Mouse (Mus musculus) hindbrain, embryonic 12.5 days (tissue): ENCODE measurements at regions not wholly inside any gene's neighbourhood (a gene's known extent, or its start where the extent isn't known, plus 50 kb on each side); places are given as distances from the start of the nearest gene placed in this dataset.

ENCODE experiments used
- ATAC-seq: fragments of 200-750 bp; cut with Nextera tagmentation; 2 replicates; pipeline ENCODE4 v1.8.0; 2017; ENCODE audit warnings: moderate TSS enrichment; ENCODE audit not compliant: low FRiP score
- H3K27ac ChIP-seq: fragments of 300-500 bp; sonication (generic); 2 replicates; pipeline ENCODE4 v1.5.1; 2016; ENCODE audit warnings: mild to moderate bottlenecking
- H3K27me3 ChIP-seq: fragments of 300-500 bp; sonication (generic); 2 replicates; pipeline ENCODE4 v1.6.1; 2016; ENCODE audit warnings: mild to moderate bottlenecking
- H3K36me3 ChIP-seq: fragments of 300-500 bp; sonication (generic); 2 replicates; pipeline ENCODE4 v1.6.1; 2016; ENCODE audit warnings: mild to moderate bottlenecking
- H3K4me1 ChIP-seq: fragments of 300-500 bp; sonication (generic); 2 replicates; pipeline ENCODE4 v1.6.1; 2016
- H3K4me2 ChIP-seq: fragments of 300-500 bp; sonication (generic); replicated peaks from 2 replicates; pipeline ENCODE4 v1.6.1; 2016; ENCODE audit warnings: mild to moderate bottlenecking
- H3K4me3 ChIP-seq: fragments of 300-500 bp; sonication (generic); 2 replicates; pipeline ENCODE4 v1.5.1; 2016; ENCODE audit warnings: mild to moderate bottlenecking
- H3K9ac ChIP-seq: fragments of 300-500 bp; sonication (generic); 2 replicates; pipeline ENCODE4 v1.6.1; 2016; ENCODE audit warnings: mild to moderate bottlenecking, moderate library complexity
- H3K9me3 ChIP-seq: fragments of 300-500 bp; sonication (generic); replicated peaks from 2 replicates; pipeline ENCODE4 v1.6.1; 2016; ENCODE audit warnings: mild to moderate bottlenecking
- WGBS: fragments of 180-500 bp; shearing (Covaris S2); methylation state at CpG from one replicate; pipeline ENCODE4 v1.1.7; 2016; 5-methylcytosine and 5-hydroxymethylcytosine counted together

DNA sequence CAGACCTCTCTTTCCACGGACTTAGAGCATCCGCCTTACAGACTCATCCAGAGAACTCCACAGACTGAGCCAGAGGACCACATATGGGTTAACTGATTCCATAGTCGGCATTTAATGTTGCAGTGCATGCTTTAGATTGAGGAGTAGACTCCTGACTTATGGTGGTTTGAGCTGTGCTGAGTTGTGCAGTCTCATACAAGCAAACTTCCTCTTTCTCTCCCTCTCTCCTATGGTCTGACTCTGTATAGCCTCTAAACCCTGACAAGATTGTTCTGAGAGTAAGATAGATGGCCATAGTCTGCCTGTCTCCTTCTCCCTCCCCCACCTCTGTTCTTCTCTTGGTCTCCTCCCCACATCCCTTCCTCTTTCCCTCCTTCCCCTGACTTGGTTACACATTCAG lies 616.0 kb downstream of the Ryr2 start:
- 90% methylated on average over 3 of the region's 3 CpGs for WGBS
- H3K4me1 ChIP-seq, result no peaks in the 10 kb centered on the region
- no peaks in the 10 kb centered on the region for H3K36me3 ChIP-seq
- H3K9me3 ChIP-seq, result no peaks in the 10 kb centered on the region
- H3K9ac ChIP-seq, result no peak overlapping the region
- no peak overlapping the region for H3K27ac ChIP-seq
- H3K4me2 ChIP-seq, result no peak overlapping the region
- H3K27me3 ChIP-seq, result no peaks in the 10 kb centered on the region
- no peak overlapping the region for H3K4me3 ChIP-seq
- ATAC-seq, result no peak

DNA sequence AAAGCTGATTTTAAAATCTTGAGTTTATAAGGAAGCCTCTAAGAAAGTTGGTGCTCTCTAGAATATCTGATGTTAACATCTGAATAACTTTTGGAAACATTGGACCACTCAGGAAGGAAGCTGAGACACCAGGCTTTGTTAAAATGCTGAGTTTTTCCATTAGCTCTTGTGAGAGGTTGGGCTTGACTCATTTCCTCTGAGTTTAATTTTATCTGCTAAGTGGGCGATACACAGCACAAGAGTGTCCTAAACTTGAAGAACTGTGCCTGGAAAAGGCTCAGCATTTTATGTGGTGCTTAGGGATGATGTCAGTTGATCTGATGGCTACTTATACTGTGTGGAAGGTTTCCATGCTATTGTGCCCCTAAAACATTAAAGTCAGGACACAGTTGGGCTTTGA lies 623.6 kb downstream of the Ryr2 start:
- H3K4me2 ChIP-seq, result no peak overlapping the region
- no peak for ATAC-seq
- H3K4me3 ChIP-seq, result no peak overlapping the region
- 78% methylated on average over 1 of the region's 1 CpGs for WGBS
- no peak overlapping the region for H3K9ac ChIP-seq
- no peak overlapping the region for H3K27ac ChIP-seq
- H3K27me3 ChIP-seq, result no peaks in the 10 kb centered on the region
- no peaks in the 10 kb centered on the region for H3K9me3 ChIP-seq
- no peaks in the 10 kb centered on the region for H3K4me1 ChIP-seq
- H3K36me3 ChIP-seq, result no peaks in the 10 kb centered on the region

DNA sequence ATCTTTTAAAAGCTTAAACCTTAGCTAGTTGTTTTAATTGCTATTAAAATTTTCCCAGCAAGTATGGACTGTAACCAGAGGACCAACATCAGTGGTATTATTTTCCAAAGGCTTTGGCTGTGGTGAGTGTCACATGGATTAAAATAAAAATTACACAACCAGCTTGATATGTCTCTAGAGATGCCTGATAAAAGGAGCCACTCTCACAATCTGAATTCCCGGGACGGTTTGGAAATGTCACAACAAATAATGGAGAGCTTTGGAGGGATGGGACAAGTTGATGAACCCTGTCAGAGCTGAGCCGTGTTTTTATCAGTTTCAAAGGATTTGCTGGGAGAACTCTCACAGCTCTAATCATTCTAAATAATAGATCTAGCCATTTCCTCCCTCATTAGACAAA lies 624.0 kb downstream of the Ryr2 start:
- Histone ChIP-seq H3K4me2 (no peak overlapping the region), H3K9me3 (no peaks in the 10 kb centered on the region), H3K9ac (no peak overlapping the region), H3K4me1 (no peaks in the 10 kb centered on the region), H3K4me3 (no peak overlapping the region), H3K36me3 (no peaks in the 10 kb centered on the region), H3K27ac (no peak overlapping the region), H3K27me3 (no peaks in the 10 kb centered on the region)
- 60% methylated on average over 3 of the region's 3 CpGs for WGBS
- ATAC-seq, result no peak

DNA sequence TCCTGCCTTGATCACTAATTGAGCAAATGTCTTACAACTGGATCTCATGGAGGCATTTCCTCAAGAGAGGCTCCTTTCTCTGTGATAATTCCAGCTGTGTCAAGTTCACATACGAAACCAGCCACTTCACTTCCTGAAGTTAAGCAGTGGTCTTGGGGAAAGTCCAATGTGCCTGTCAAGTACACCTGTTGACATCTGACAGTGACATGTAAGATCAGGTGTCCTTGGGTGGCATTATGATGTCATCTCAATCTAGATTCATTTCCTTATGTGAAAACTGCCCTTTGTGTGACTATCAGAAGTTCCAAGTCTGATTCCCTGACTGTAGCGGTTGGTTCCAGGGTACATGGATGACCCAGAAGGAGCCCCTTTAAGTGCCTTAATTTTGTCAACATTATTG lies 646.5 kb downstream of the Ryr2 start:
- Histone ChIP-seq H3K9me3 (no peaks in the 10 kb centered on the region), H3K27ac (no peak overlapping the region), H3K36me3 (no peaks in the 10 kb centered on the region), H3K9ac (no peak overlapping the region), H3K4me2 (no peak overlapping the region), H3K4me3 (no peak overlapping the region), H3K27me3 (no peaks in the 10 kb centered on the region), H3K4me1 (no peaks in the 10 kb centered on the region)
- 92% methylated on average over 2 of the region's 2 CpGs for WGBS
- no peak for ATAC-seq

DNA sequence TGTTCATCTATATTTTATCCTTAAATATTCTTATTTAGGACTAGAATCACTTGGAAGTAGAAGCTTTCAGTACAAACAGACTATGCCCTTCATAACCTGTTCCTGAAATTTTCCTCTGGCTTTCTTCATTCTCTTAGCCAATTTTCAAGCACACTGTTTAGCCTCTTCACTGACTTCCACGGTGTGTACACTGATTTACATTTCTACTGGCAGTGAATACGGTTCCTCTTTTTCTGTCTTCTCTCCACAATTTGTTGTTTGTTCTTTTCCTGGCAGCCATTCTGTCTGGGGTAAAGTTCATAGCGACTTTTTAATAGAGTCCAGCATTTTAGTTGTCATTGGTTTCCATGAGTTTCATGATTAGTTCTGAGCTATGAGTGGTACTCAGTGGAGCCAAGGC lies 651.6 kb downstream of the Ryr2 start:
- H3K4me1 ChIP-seq, result no peaks in the 10 kb centered on the region
- H3K27ac ChIP-seq, result no peak overlapping the region
- no peaks in the 10 kb centered on the region for H3K27me3 ChIP-seq
- WGBS, result 77% methylated on average over 3 of the region's 3 CpGs
- H3K4me3 ChIP-seq, result no peak overlapping the region
- H3K9ac ChIP-seq, result no peak overlapping the region
- no peak for ATAC-seq
- no peaks in the 10 kb centered on the region for H3K9me3 ChIP-seq
- no peaks in the 10 kb centered on the region for H3K36me3 ChIP-seq
- H3K4me2 ChIP-seq, result no peak overlapping the region

DNA sequence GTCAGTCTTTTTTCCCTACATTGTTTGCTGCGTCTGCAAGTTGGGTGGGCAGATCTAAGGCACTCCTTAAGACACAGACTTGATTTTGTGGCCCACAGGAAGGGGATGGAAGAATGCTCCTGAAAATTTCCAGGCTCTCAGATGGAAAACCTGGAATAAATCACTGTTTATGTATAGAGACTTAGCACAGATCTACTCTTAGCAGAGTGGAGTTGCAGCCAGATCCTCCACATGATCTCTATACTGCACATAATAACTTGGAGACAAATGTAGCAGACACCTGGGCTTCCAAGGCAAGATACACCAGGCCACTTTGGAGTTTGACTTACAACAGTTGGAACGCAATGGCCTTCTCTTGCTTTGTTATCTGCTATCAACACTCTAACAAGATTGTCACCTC lies 654.3 kb downstream of the Ryr2 start:
- Histone ChIP-seq H3K4me2 (no peak overlapping the region), H3K4me3 (no peak overlapping the region), H3K36me3 (no peaks in the 10 kb centered on the region), H3K27me3 (no peaks in the 10 kb centered on the region), H3K9me3 (no peaks in the 10 kb centered on the region), H3K9ac (no peak overlapping the region), H3K4me1 (no peaks in the 10 kb centered on the region), H3K27ac (no peak overlapping the region)
- 79% methylated on average over 2 of the region's 2 CpGs for WGBS
- no peak for ATAC-seq

DNA sequence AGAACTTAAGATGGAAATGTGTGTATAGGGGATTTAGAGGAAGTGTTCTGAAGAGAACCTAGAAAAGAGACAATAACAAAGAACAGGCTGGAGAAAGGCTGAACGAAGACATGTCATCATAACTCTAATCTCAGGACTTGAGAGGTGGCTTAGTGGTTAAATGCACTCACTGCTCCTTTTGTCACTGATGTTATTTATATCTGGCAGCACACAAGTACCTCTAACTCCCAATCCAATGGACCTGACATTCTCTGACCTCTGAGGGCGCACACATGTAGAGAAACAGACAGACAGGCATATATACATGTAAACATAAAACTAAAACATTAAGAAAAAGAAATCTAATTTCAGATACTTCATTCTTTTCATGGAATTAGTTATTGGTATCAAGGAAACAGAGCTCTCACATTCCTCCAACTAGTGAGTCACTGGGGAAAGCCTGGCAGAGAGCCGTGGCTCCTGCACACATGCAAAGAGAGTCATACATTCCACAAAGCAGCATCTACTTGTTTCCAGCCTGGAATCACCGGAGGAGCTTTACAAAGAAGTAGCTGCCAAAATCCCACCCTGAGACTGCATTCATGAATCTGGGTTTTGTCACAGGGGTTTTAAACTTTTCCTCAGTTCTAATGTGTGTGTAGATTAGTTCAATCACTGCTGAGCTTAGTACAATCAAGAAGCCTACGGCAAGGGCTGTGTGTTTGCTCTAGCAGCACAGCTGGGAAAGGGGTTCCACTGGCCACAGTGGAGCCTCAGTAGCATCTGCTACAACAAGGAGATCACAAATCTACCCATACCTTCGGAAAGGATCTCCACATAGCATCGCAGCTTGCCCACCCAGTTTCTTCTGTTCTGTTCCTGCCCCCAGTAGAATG lies 674.0 kb downstream of the Ryr2 start:
- Histone ChIP-seq H3K27me3 (no peaks in the 10 kb centered on the region), H3K4me2 (no peak overlapping the region), H3K36me3 (no peaks in the 10 kb centered on the region), H3K9ac (no peak overlapping the region), H3K27ac (no peak overlapping the region), H3K4me3 (no peak overlapping the region), H3K9me3 (no peaks in the 10 kb centered on the region), H3K4me1 (no peaks in the 10 kb centered on the region)
- WGBS, result 83% methylated on average over 7 of the region's 7 CpGs
- ATAC-seq, result no peak

DNA sequence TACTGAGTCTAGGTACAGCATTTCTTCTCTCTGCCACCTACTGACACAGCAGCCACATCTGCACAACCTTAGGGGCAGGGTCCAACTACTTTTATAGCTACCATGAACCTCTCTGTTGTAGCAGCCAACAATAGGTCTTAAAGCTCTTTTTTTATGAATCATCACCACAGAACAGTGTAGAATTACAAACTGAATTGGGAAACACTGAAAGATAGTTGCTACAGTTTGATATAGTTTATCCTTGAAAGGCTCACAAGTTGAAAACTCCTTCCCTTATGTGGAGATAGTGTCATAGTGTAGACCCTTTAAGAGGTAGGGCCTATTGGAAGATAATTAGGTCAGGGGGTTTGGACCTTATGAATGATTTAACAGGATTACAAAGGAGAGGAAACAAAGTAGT lies 679.9 kb downstream of the Ryr2 start:
- no peak for ATAC-seq
- H3K4me3 ChIP-seq, result no peak overlapping the region
- no peaks in the 10 kb centered on the region for H3K36me3 ChIP-seq
- no peaks in the 10 kb centered on the region for H3K4me1 ChIP-seq
- no peak overlapping the region for H3K27ac ChIP-seq
- no peak overlapping the region for H3K9ac ChIP-seq
- H3K4me2 ChIP-seq, result no peak overlapping the region
- H3K27me3 ChIP-seq, result no peaks in the 10 kb centered on the region
- no peaks in the 10 kb centered on the region for H3K9me3 ChIP-seq

DNA sequence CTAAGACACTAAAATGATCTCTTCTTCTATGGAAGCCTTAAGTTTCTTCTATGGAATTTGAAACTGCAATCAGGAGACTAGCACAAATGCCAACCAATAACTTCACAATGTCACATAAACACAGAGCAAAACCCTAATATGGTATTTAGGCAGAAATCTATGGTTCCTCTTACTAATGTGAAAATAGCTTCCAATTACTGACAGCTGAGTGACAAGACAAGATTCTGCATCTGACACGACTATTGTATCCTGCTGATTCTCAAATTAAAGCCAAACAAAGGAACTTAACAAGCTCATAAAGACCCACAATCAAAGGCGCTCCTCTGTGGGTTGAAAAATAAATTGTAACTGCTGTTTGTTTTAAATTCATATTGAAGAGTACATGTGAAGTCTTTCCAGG lies 714.7 kb downstream of the Ryr2 start:
- H3K27ac ChIP-seq, result no peak overlapping the region
- no peaks in the 10 kb centered on the region for H3K9me3 ChIP-seq
- no peaks in the 10 kb centered on the region for H3K36me3 ChIP-seq
- ATAC-seq, result no peak
- no peaks in the 10 kb centered on the region for H3K4me1 ChIP-seq
- no peaks in the 10 kb centered on the region for H3K27me3 ChIP-seq
- H3K4me2 ChIP-seq, result no peak overlapping the region
- no peak overlapping the region for H3K9ac ChIP-seq
- 50% methylated on average over 2 of the region's 2 CpGs for WGBS
- H3K4me3 ChIP-seq, result no peak overlapping the region

DNA sequence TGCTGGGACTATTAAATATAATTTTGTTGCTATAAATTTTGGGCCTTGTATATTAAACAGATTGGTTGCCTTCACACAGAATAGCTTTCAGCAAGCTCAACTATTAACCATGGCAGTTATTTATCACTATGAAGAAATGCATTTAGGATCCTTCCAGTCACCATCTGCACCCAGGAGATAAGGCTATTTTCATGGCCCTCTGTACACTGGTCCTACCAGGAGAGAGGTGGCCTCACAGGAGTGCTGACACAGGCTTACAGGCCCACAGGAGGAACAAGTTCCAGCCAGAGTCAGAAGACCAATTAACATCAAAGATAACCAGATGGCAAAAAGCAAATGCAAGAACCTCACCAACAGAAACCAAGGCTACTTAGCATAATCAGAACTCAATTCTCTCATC lies 731.3 kb downstream of the Ryr2 start:
- H3K4me1 ChIP-seq, result no peaks in the 10 kb centered on the region
- H3K9ac ChIP-seq, result no peak overlapping the region
- no peak overlapping the region for H3K4me3 ChIP-seq
- 0 out of 2 replicates have a peak, but pooled peaks cover 3% of the 10 kb centered on the region for H3K9me3 ChIP-seq
- H3K27ac ChIP-seq, result no peak overlapping the region
- H3K27me3 ChIP-seq, result no peaks in the 10 kb centered on the region
- H3K36me3 ChIP-seq, result no peaks in the 10 kb centered on the region
- H3K4me2 ChIP-seq, result no peak overlapping the region
- ATAC-seq, result no peak

DNA sequence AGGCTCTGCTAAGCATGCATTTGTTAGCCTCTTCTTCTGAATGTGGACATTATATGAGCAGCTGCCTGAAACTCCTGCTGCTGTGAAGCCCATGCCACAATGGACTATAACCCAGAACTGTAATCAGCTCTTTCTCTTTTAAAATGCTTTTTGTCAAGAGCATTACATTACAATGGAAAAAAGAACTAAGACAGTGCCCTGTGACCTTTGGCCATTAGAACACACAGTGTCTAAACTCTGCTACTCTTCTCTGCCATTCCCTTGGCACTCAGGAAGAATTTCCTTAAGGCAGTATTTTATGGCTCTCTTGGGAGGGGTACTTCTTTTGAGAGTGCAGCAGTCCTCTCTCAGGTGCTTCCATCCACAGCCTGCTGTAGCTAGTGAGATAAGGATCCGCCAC lies 737.3 kb downstream of the Ryr2 start:
- H3K9ac ChIP-seq, result no peak overlapping the region
- WGBS, result 71% methylated on average over 1 of the region's 1 CpGs
- no peak overlapping the region for H3K4me2 ChIP-seq
- H3K27ac ChIP-seq, result no peak overlapping the region
- no peaks in the 10 kb centered on the region for H3K4me1 ChIP-seq
- ATAC-seq, result no peak
- H3K9me3 ChIP-seq, result no peaks in the 10 kb centered on the region
- no peaks in the 10 kb centered on the region for H3K27me3 ChIP-seq
- no peak overlapping the region for H3K4me3 ChIP-seq
- no peaks in the 10 kb centered on the region for H3K36me3 ChIP-seq

DNA sequence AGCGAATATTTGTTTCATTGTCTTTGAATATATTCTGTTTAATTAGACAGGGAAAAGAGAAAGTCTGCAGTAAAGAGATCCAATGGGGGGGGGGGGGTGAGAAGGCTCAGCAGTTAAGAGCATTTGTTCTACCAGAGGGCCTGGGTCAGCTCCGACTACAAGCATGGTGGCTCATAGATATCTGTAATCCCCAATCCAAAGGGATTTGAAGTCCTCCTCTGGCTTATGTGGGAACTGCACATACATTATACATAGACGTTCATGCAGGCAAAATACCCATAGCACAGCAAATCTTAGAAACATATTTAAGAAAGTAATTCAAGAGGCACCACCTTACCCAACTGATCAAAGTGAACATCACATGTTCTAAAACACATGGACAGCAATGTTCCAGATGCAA lies 743.9 kb downstream of the Ryr2 start:
- no peaks in the 10 kb centered on the region for H3K4me1 ChIP-seq
- H3K27ac ChIP-seq, result no peak overlapping the region
- H3K36me3 ChIP-seq, result no peaks in the 10 kb centered on the region
- H3K4me3 ChIP-seq, result no peak overlapping the region
- H3K9me3 ChIP-seq, result no peaks in the 10 kb centered on the region
- no peak for ATAC-seq
- 80% methylated on average over 3 of the region's 3 CpGs for WGBS
- H3K27me3 ChIP-seq, result no peaks in the 10 kb centered on the region
- H3K9ac ChIP-seq, result no peak overlapping the region
- no peak overlapping the region for H3K4me2 ChIP-seq

DNA sequence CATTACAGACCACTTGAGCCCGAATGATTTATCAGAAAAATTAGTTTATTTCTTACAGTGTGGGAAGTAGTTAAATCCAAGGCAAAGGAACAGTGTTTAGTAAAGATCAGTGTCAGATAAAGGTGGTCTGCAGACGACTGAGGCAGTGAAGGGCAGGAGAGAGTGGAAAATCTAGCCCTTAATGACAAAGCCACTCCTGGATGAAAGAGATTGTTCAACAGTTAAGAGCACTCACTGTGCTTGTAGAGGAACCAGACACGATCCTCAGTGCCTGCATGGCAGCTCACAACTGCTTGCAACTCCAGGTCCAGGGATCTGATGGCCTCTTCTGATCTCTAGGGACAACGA lies 758.3 kb downstream of the Ryr2 start:
- peak; percentile 68 for ATAC-seq
- no peaks in the 10 kb centered on the region for H3K9me3 ChIP-seq
- no peaks in the 10 kb centered on the region for H3K4me1 ChIP-seq
- no peaks in the 10 kb centered on the region for H3K36me3 ChIP-seq
- H3K4me3 ChIP-seq, result no peak overlapping the region
- no peak overlapping the region for H3K4me2 ChIP-seq
- H3K9ac ChIP-seq, result no peak overlapping the region
- WGBS, result 58% methylated on average over 4 of the region's 4 CpGs
- no peaks in the 10 kb centered on the region for H3K27me3 ChIP-seq
- H3K27ac ChIP-seq, result no peak overlapping the region
